7 mouse cellular contexts compared by ENCODE assay signal in genomic region chr11:83192001-83192400, GRCm38 (mm10). TPM values are rescaled to one million over a fixed set of nuclear protein-coding genes. Genes with fewer than 3 reads are reported as not detected.
DNase-seq lines count a peak whose midpoint lies in the region; ATAC-seq and TF ChIP-seq lines count a peak whose summit lies in the region.

No protein-coding gene starts in this region.

- H3K9me3 ChIP-seq in midbrain, postnatal 0 days (ENCODE audit: low read length), result no peaks in the 10 kb centered on the region
- no peaks in the 10 kb centered on the region for H3K9me3 ChIP-seq in midbrain, embryonic 10.5 days (replicated peaks)
- H3K9me3 ChIP-seq in heart, embryonic 13.5 days, result no peaks in the 10 kb centered on the region
- H3K9me3 ChIP-seq in liver, embryonic 11.5 days (ENCODE audit: control insufficient read depth, low read length), result no peaks in the 10 kb centered on the region

- peak; percentile 91 for TF ChIP-seq CTCF in midbrain, postnatal 0 days (IDR thresholded peaks at IDR 0.05)
- TF ChIP-seq CTCF in brain, embryonic 14.5 days (IDR thresholded peaks at IDR 0.05; ENCODE audit: borderline replicate concordance, extremely low read depth, insufficient read depth, insufficient read length), result peak; percentile 55; the same call in 1 of the 2 replicates

- no peak for ATAC-seq in midbrain, postnatal 0 days (ENCODE audit: low FRiP score)
- ATAC-seq in heart, embryonic 13.5 days (ENCODE audit: extremely low read depth, insufficient number of reproducible peaks, low FRiP score, low TSS enrichment), result no peak
- ATAC-seq in liver, embryonic 11.5 days (replicated peaks; ENCODE audit: low FRiP score), result peak; percentile 64

- no peak for TF ChIP-seq POLR2A in brain, embryonic 14.5 days (IDR thresholded peaks at IDR 0.05; ENCODE audit: borderline replicate concordance, extremely low read depth, insufficient read depth, insufficient read length, poor library complexity, severe bottlenecking)

- no peaks in the 10 kb centered on the region for H3K36me3 ChIP-seq in midbrain, postnatal 0 days (ENCODE audit: insufficient read depth, low read length)
- H3K36me3 ChIP-seq in midbrain, embryonic 10.5 days, result no peaks in the 10 kb centered on the region
- H3K36me3 ChIP-seq in heart, embryonic 13.5 days, result no peaks in the 10 kb centered on the region
- H3K36me3 ChIP-seq in liver, embryonic 11.5 days (ENCODE audit: control insufficient read depth, insufficient read depth, low read length), result no peaks in the 10 kb centered on the region

- 70% methylated on average over 3 of the region's 3 CpGs for WGBS in midbrain, postnatal 0 days
- 70% methylated on average over 3 of the region's 3 CpGs for WGBS in midbrain, embryonic 10.5 days
- WGBS in heart, embryonic 13.5 days, result 52% methylated on average over 3 of the region's 3 CpGs
- 43% methylated on average over 3 of the region's 3 CpGs for WGBS in liver, embryonic 11.5 days

- H3K9ac ChIP-seq in midbrain, postnatal 0 days (replicated peaks; ENCODE audit: low read length, poor library complexity, severe bottlenecking), result no peak overlapping the region
- no peak overlapping the region for H3K9ac ChIP-seq in heart, embryonic 13.5 days
- H3K9ac ChIP-seq in liver, embryonic 11.5 days (ENCODE audit: low read depth, low read length), result no peak overlapping the region

- no peak overlapping the region for H3K4me3 ChIP-seq in midbrain, postnatal 0 days (ENCODE audit: low read depth, low read length)
- H3K4me3 ChIP-seq in midbrain, embryonic 10.5 days, result no peak overlapping the region
- peak overlapping the region; percentile 34; the same call in 1 of the 2 replicates for H3K4me3 ChIP-seq in heart, embryonic 13.5 days
- no peak overlapping the region for H3K4me3 ChIP-seq in liver, embryonic 11.5 days (ENCODE audit: low read depth, low read length)

- no peak overlapping the region for H3K4me2 ChIP-seq in midbrain, postnatal 0 days (ENCODE audit: low read depth, low read length, poor library complexity, severe bottlenecking)
- H3K4me2 ChIP-seq in heart, embryonic 13.5 days, result peak overlapping the region; percentile 37
- peak overlapping the region; percentile 43 for H3K4me2 ChIP-seq in liver, embryonic 11.5 days

- H3K27me3 ChIP-seq in midbrain, postnatal 0 days (ENCODE audit: insufficient read depth, low read length), result no peaks in the 10 kb centered on the region
- no peaks in the 10 kb centered on the region for H3K27me3 ChIP-seq in midbrain, embryonic 10.5 days (ENCODE audit: low read depth, poor library complexity, severe bottlenecking)
- no peaks in the 10 kb centered on the region for H3K27me3 ChIP-seq in heart, embryonic 13.5 days (replicated peaks)
- H3K27me3 ChIP-seq in liver, embryonic 11.5 days (replicated peaks; ENCODE audit: control insufficient read depth, insufficient read depth, low read length), result no peaks in the 10 kb centered on the region

- no peaks in the 10 kb centered on the region for H3K4me1 ChIP-seq in midbrain, postnatal 0 days (ENCODE audit: insufficient read depth, low read length)
- no peaks in the 10 kb centered on the region for H3K4me1 ChIP-seq in midbrain, embryonic 10.5 days
- H3K4me1 ChIP-seq in heart, embryonic 13.5 days, result no peaks in the 10 kb centered on the region
- H3K4me1 ChIP-seq in liver, embryonic 11.5 days (replicated peaks; ENCODE audit: control insufficient read depth, insufficient read depth, low read length), result no peaks in the 10 kb centered on the region

- H3K27ac ChIP-seq in midbrain, postnatal 0 days (ENCODE audit: low read depth, low read length), result no peak overlapping the region
- no peak overlapping the region for H3K27ac ChIP-seq in midbrain, embryonic 10.5 days (replicated peaks)
- no peak overlapping the region for H3K27ac ChIP-seq in heart, embryonic 13.5 days (replicated peaks)
- no peak overlapping the region for H3K27ac ChIP-seq in liver, embryonic 11.5 days (ENCODE audit: low read depth, low read length)

- peak; percentile 75 for DNase-seq in midbrain, postnatal 0 days (ENCODE audit: low spot score)
- DNase-seq in midbrain, embryonic 10.5 days (ENCODE audit: low spot score), result no peak
- peak; percentile 70 for DNase-seq in brain, embryonic 14.5 days (ENCODE audit: low read depth)
- DNase-seq in liver, embryonic 11.5 days (ENCODE audit: low spot score), result no peak
- peak; percentile 9 for DNase-seq in skeletal muscle tissue, adult 2 months (ENCODE audit: low read depth, low spot score)
- DNase-seq in gastrocnemius, postnatal 4 days (ENCODE audit: low spot score in 2 of 2), result no peak

RNA-seq across cellular contexts. Expression of gene Slfn3, which starts 0.9 kb away (rescaled TPM):
- total RNA-seq in midbrain, postnatal 0 days (2014; rRNA removed), result 0.19 and 0.22 TPM in 2 replicates
- 0.12 and 0.21 TPM in 2 replicates for polyA plus RNA-seq in midbrain, postnatal 0 days (2015; fragmentation: Nextera tagmentation; extraction: Ambion mirVana)
- polyA plus RNA-seq in midbrain, embryonic 10.5 days (2016; fragmentation: Nextera tagmentation; extraction: Ambion mirVana), result 0.33 and 0.41 TPM in 2 replicates
- 0.14 and 0.25 TPM in 2 replicates for polyA plus RNA-seq in brain, embryonic 14.5 days (2012; rRNA removed)
- 0.98 TPM in 2 replicates for polyA plus RNA-seq in heart, embryonic 13.5 days (2015; fragmentation: Nextera tagmentation; extraction: Ambion mirVana)
- 0.71 and 0.83 TPM in 2 replicates for polyA plus RNA-seq in liver, embryonic 11.5 days (2014; fragmentation: Nextera tagmentation; extraction: Ambion mirVana)
- total RNA-seq in gastrocnemius, postnatal 4 days (2021), result 1 to 10 TPM; 1.5 to 1.9 TPM

RNA-seq across cellular contexts. Expression of gene Slfn4, which starts 17.0 kb away (rescaled TPM):
- total RNA-seq in midbrain, postnatal 0 days (2014; rRNA removed), result 0.90 TPM in 1 of 2 replicates, not detected in the other
- 0.22 TPM in 1 of 2 replicates, not detected in the other for polyA plus RNA-seq in midbrain, postnatal 0 days (2015; fragmentation: Nextera tagmentation; extraction: Ambion mirVana)
- not detected in 2 replicates for polyA plus RNA-seq in midbrain, embryonic 10.5 days (2016; fragmentation: Nextera tagmentation; extraction: Ambion mirVana)
- polyA plus RNA-seq in brain, embryonic 14.5 days (2012; rRNA removed), result 0.05 and 0.07 TPM in 2 replicates
- polyA plus RNA-seq in heart, embryonic 13.5 days (2015; fragmentation: Nextera tagmentation; extraction: Ambion mirVana), result not detected in 2 replicates
- not detected in 2 replicates for polyA plus RNA-seq in liver, embryonic 11.5 days (2014; fragmentation: Nextera tagmentation; extraction: Ambion mirVana)
- under 1 TPM; 0.12 to 0.16 TPM for total RNA-seq in gastrocnemius, postnatal 4 days (2021)

Comparison
In these comparisons a context has a peak if more than half of its experiments do, and no peak if none do; other contexts are left out.
1. DNase-seq: peak in midbrain, postnatal 0 days (single experiment), brain, embryonic 14.5 days (single experiment) and skeletal muscle tissue, adult 2 months (single experiment); none in midbrain, embryonic 10.5 days (single experiment), liver, embryonic 11.5 days (single experiment) and gastrocnemius, postnatal 4 days (0 of 2).